ENCODE assay signal across 10 mouse cellular contexts in genomic region chr17:56651801-56652200, GRCm38 (mm10). TPM values are rescaled to one million over a fixed set of nuclear protein-coding genes. Genes with fewer than 3 reads are reported as not detected.
DNase-seq lines count a peak whose midpoint lies in the region; ATAC-seq and TF ChIP-seq lines count a peak whose summit lies in the region.
"Had no signal": no experiment of that assay in that cellular context is flagged by ENCODE, and none has a peak within 500 bp of the region (broad histone marks: within the 10 kb centered on the region; RNA-seq: fewer than 3 reads in every experiment).

No protein-coding gene starts in this region.

- DNase-seq in adrenal gland, postnatal 10 days = peak; percentile 19
- no peak for DNase-seq in adrenal gland, postnatal 4 days (ENCODE audit: low spot score in 2 of 2)
- peak; percentile 21 for DNase-seq in 3T3-L1 (ENCODE audit: low read depth, low spot score)
- peak; percentile 41 for DNase-seq in kidney, adult 2 months
- no peak for DNase-seq in heart, postnatal 25 days (ENCODE audit: low spot score)
- no peak for DNase-seq in cerebellum, postnatal 36 days
- DNase-seq: forebrain, postnatal 0 days; heart, adult 2 months had no signal

- no peak for TF ChIP-seq POLR2A in kidney, adult 2 months (IDR thresholded peaks at IDR 0.05; ENCODE audit: low read depth, low read length)

- no peaks in the 10 kb centered on the region for H3K27me3 ChIP-seq in kidney, adult 2 months (replicated peaks; ENCODE audit: control insufficient read depth, insufficient read depth, low read length)
- peaks cover 50% of the 10 kb centered on the region for H3K27me3 ChIP-seq in liver, embryonic 12.5 days (replicated peaks)
- H3K27me3 ChIP-seq in hindbrain, embryonic 13.5 days = no peaks in the 10 kb centered on the region

- no peaks in the 10 kb centered on the region for H3K4me1 ChIP-seq in kidney, adult 2 months (ENCODE audit: control insufficient read depth, insufficient read depth, low read length)
- H3K4me1 ChIP-seq in liver, embryonic 12.5 days = peaks cover 9% of the 10 kb centered on the region
- no peaks in the 10 kb centered on the region for H3K4me1 ChIP-seq in hindbrain, embryonic 13.5 days (replicated peaks)

- no peak overlapping the region for H3K9ac ChIP-seq in liver, embryonic 12.5 days
- no peak overlapping the region for H3K9ac ChIP-seq in hindbrain, embryonic 13.5 days
- H3K9ac ChIP-seq: forebrain, postnatal 0 days had no signal

- H3K27ac ChIP-seq in kidney, adult 2 months (ENCODE audit: insufficient read depth, low read depth, low read length) = no peak overlapping the region
- no peak overlapping the region for H3K27ac ChIP-seq in liver, embryonic 12.5 days
- H3K27ac ChIP-seq in hindbrain, embryonic 13.5 days = no peak overlapping the region
- H3K27ac ChIP-seq: heart, adult 2 months had no signal

- intact Hi-C loops in heart, postnatal 25 days (cut with DNase I) = no loop called here

- no peaks in the 10 kb centered on the region for H3K36me3 ChIP-seq in kidney, adult 2 months (ENCODE audit: control insufficient read depth, insufficient read depth, low read length)
- H3K36me3 ChIP-seq in liver, embryonic 12.5 days = no peaks in the 10 kb centered on the region
- H3K36me3 ChIP-seq in hindbrain, embryonic 13.5 days = no peaks in the 10 kb centered on the region

- H3K4me2 ChIP-seq in liver, embryonic 12.5 days = no peak overlapping the region
- H3K4me2 ChIP-seq in hindbrain, embryonic 13.5 days = no peak overlapping the region

- H3K9me3 ChIP-seq in liver, embryonic 12.5 days (replicated peaks) = no peaks in the 10 kb centered on the region
- H3K9me3 ChIP-seq in hindbrain, embryonic 13.5 days = no peaks in the 10 kb centered on the region

- H3K4me3 ChIP-seq in kidney, adult 2 months (ENCODE audit: insufficient read depth, low read depth, low read length) = no peak overlapping the region
- H3K4me3 ChIP-seq in liver, embryonic 12.5 days = no peak overlapping the region
- no peak overlapping the region for H3K4me3 ChIP-seq in hindbrain, embryonic 13.5 days
- H3K4me3 ChIP-seq: heart, adult 2 months had no signal

- WGBS in kidney, adult 2 months = 16% methylated on average over 10 of the region's 10 CpGs
- 28% methylated on average over 10 of the region's 10 CpGs for WGBS in liver, embryonic 12.5 days (ENCODE audit: insufficient replicate concordance)
- WGBS in hindbrain, embryonic 13.5 days = 39% methylated on average over 10 of the region's 10 CpGs

- TF ChIP-seq CTCF in kidney, adult 2 months (conservative IDR thresholded peaks at IDR 0.05; ENCODE audit: insufficient read depth, insufficient read length, low read depth, low read length) = no peak

- ATAC-seq in liver, embryonic 12.5 days = peak; percentile 40; the same call in 1 of the 2 replicates
- ATAC-seq in hindbrain, embryonic 13.5 days (ENCODE audit: low FRiP score) = no peak
- ATAC-seq: forebrain, postnatal 0 days had no signal

RNA-seq across cellular contexts. Expression of gene Ranbp3, which starts 21.3 kb away (rescaled TPM):
- total RNA-seq in adrenal gland, postnatal 10 days (2021) = 10 to 100 TPM; 56.6 to 62.0 TPM
- total RNA-seq in adrenal gland, postnatal 4 days (2021) = 10 to 100 TPM; 88.1 to 89.6 TPM
- polyA plus RNA-seq in kidney, adult 2 months (2012; rRNA removed) = 48.7 and 58.8 TPM in 2 replicates
- 66.3 and 67.5 TPM in 2 replicates for polyA plus RNA-seq in liver, embryonic 12.5 days (2016; fragmentation: Nextera tagmentation; extraction: Ambion mirVana)
- total RNA-seq in heart, postnatal 25 days (2021) = 10 to 100 TPM; 35.7 to 37.5 TPM
- polyA plus RNA-seq in hindbrain, embryonic 13.5 days (2015; fragmentation: Nextera tagmentation; extraction: Ambion mirVana) = 99.1 and 102 TPM in 2 replicates

RNA-seq across cellular contexts. Expression of gene Catsperd, which starts 23.9 kb away (rescaled TPM):
- total RNA-seq in adrenal gland, postnatal 10 days (2021) = 1 to 10 TPM in 1 of 2 experiments, under 1 TPM in 1; 0.66 to 1.1 TPM
- total RNA-seq in adrenal gland, postnatal 4 days (2021) = 1 to 10 TPM; 2.4 to 2.7 TPM
- polyA plus RNA-seq in kidney, adult 2 months (2012; rRNA removed) = 0.97 and 1.5 TPM in 2 replicates
- 0.50 and 0.57 TPM in 2 replicates for polyA plus RNA-seq in liver, embryonic 12.5 days (2016; fragmentation: Nextera tagmentation; extraction: Ambion mirVana)
- not detected for total RNA-seq in heart, postnatal 25 days (2021)
- polyA plus RNA-seq in hindbrain, embryonic 13.5 days (2015; fragmentation: Nextera tagmentation; extraction: Ambion mirVana) = 2.1 and 2.4 TPM in 2 replicates
- total RNA-seq: heart, adult 2 months had no signal

RNA-seq across cellular contexts. Expression of gene Lonp1, which starts 25.1 kb away (rescaled TPM):
- total RNA-seq in adrenal gland, postnatal 10 days (2021) = 100 to 1,000 TPM; 229 to 256 TPM
- 100 to 1,000 TPM; 306 to 318 TPM for total RNA-seq in adrenal gland, postnatal 4 days (2021)
- 123 and 128 TPM in 2 replicates for polyA plus RNA-seq in kidney, adult 2 months (2012; rRNA removed)
- 61.7 and 65.4 TPM in 2 replicates for polyA plus RNA-seq in liver, embryonic 12.5 days (2016; fragmentation: Nextera tagmentation; extraction: Ambion mirVana)
- total RNA-seq in heart, postnatal 25 days (2021) = 100 to 1,000 TPM; 107 to 112 TPM
- 40.6 and 40.8 TPM in 2 replicates for polyA plus RNA-seq in hindbrain, embryonic 13.5 days (2015; fragmentation: Nextera tagmentation; extraction: Ambion mirVana)

RNA-seq across cellular contexts. Expression of gene Rpl36, which starts 38.6 kb away (rescaled TPM):
- 1,000 to 10,000 TPM; 1,095 to 1,101 TPM for total RNA-seq in adrenal gland, postnatal 10 days (2021)
- total RNA-seq in adrenal gland, postnatal 4 days (2021) = 1,000 to 10,000 TPM; 1,222 to 1,358 TPM
- 1,850 and 1,975 TPM in 2 replicates for polyA plus RNA-seq in kidney, adult 2 months (2012; rRNA removed)
- 1,562 and 1,574 TPM in 2 replicates for polyA plus RNA-seq in liver, embryonic 12.5 days (2016; fragmentation: Nextera tagmentation; extraction: Ambion mirVana)
- total RNA-seq in heart, postnatal 25 days (2021) = 100 to 1,000 TPM; 692 to 724 TPM
- 1,179 and 1,235 TPM in 2 replicates for polyA plus RNA-seq in hindbrain, embryonic 13.5 days (2015; fragmentation: Nextera tagmentation; extraction: Ambion mirVana)

RNA-seq across cellular contexts. Expression of gene 2410015M20Rik, which starts 42.2 kb away (rescaled TPM):
- total RNA-seq in adrenal gland, postnatal 10 days (2021) = 100 to 1,000 TPM; 468 to 485 TPM
- 100 to 1,000 TPM; 294 to 338 TPM for total RNA-seq in adrenal gland, postnatal 4 days (2021)
- polyA plus RNA-seq in kidney, adult 2 months (2012; rRNA removed) = 440 and 549 TPM in 2 replicates
- 176 and 179 TPM in 2 replicates for polyA plus RNA-seq in liver, embryonic 12.5 days (2016; fragmentation: Nextera tagmentation; extraction: Ambion mirVana)
- total RNA-seq in heart, postnatal 25 days (2021) = 100 to 1,000 TPM; 343 to 364 TPM
- polyA plus RNA-seq in hindbrain, embryonic 13.5 days (2015; fragmentation: Nextera tagmentation; extraction: Ambion mirVana) = 204 and 212 TPM in 2 replicates

Comparison
In these comparisons a context has a peak if more than half of its experiments do, and no peak if none do; other contexts are left out.
1. DNase-seq: peak in adrenal gland, postnatal 10 days (single experiment), 3T3-L1 (single experiment) and kidney, adult 2 months (single experiment); none in adrenal gland, postnatal 4 days (0 of 2), heart, postnatal 25 days (single experiment) and cerebellum, postnatal 36 days (0 of 2).